Mouse (Mus musculus): ENCODE measurements at regions not wholly inside any gene's neighbourhood (a gene's known extent, or its start where the extent isn't known, plus 50 kb on each side); places are given as distances from the start of the nearest gene placed in this dataset.

DNA sequence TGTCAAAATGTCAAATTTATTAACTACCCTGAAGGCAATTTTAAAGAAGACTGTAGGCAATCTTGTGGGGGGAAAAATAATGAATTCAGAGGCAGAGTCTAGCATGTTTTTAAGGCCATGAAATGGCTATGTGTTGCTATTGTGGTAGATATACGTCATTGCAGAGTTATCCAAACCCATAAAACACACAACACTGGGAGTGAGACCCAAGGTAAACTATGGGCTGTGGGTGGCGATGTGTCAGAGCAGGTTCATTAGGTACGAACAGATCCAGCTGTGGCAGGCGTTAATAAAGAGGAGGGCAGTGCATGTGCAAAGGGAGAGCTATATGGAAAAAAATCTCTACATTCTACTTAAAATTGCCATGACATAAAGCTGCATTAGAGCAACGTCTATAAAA, 189.4 kb upstream of the Btg1 start:
- TF ChIP-seq ZC3H11A (IDR thresholded peaks at IDR 0.05; ENCODE audit: borderline replicate concordance, low read depth, low read length) (no peak), MAFK (IDR thresholded peaks at IDR 0.05; ENCODE audit: insufficient read depth, low read depth, low read length) (no peak), CHD2 (IDR thresholded peaks at IDR 0.05; ENCODE audit: low read depth, low read length) (no peak), HCFC1 (IDR thresholded peaks at IDR 0.05; ENCODE audit: borderline replicate concordance, insufficient read depth, low read length) (no peak), ZNF384 (IDR thresholded peaks at IDR 0.05; ENCODE audit: low read depth, low read length) (no peak)

Measured in ES-E14 (cell line).